Mouse (Mus musculus) thymus, adult 2 months (tissue): ENCODE measurements around the gene Gm20388. TPM values are rescaled to one million over a fixed set of nuclear protein-coding genes. Genes with fewer than 3 reads are reported as not detected.
A peak's percentile ranks its signal among the peaks of the same experiment; 100 is the strongest.

Source experiments
- DNase-seq: peaks from one replicate; pipeline ENCODE4 v3.0.0; 2021
- H3K27ac ChIP-seq: fragments of 200-500 bp; 2 replicates; pipeline ENCODE4 v1.5.1; 2012; ENCODE audit warnings: low read length, control low read depth; ENCODE audit not compliant: control insufficient read depth, insufficient read depth
- H3K27me3 ChIP-seq: fragments of 200-500 bp; 2 replicates; pipeline ENCODE4 v1.6.1; 2012; ENCODE audit warnings: mild to moderate bottlenecking, low read length, moderate library complexity, mixed read lengths; ENCODE audit not compliant: control insufficient read depth, insufficient read depth
- H3K36me3 ChIP-seq: fragments of 200-500 bp; 2 replicates; pipeline ENCODE4 v1.6.1; 2012; ENCODE audit warnings: mild to moderate bottlenecking, low read length, moderate library complexity; ENCODE audit not compliant: control insufficient read depth, insufficient read depth
- H3K4me1 ChIP-seq: fragments of 200-500 bp; replicated peaks from 2 replicates; pipeline ENCODE4 v1.6.1; 2012; ENCODE audit warnings: low read length; ENCODE audit not compliant: control insufficient read depth, insufficient read depth
- H3K4me3 ChIP-seq: fragments of 200-500 bp; 2 replicates; pipeline ENCODE4 v1.5.1; 2012; ENCODE audit warnings: mild to moderate bottlenecking, low read length, control low read depth, moderate library complexity; ENCODE audit not compliant: control insufficient read depth, insufficient read depth
- CTCF ChIP-seq: fragments of 200-500 bp; IDR thresholded peaks from 2 replicates; pipeline ENCODE4 v1.5.1; 2012; ENCODE audit warnings: mild to moderate bottlenecking, control low read depth, low read length, moderate library complexity, borderline replicate concordance; ENCODE audit not compliant: control insufficient read depth, poor library complexity, insufficient read depth; ENCODE audit errors: extremely low read depth
- POLR2A ChIP-seq: fragments of 200-500 bp; IDR thresholded peaks from 2 replicates; pipeline ENCODE4 v1.6.1; 2012; ENCODE audit warnings: mild to moderate bottlenecking, low read length, control low read depth, moderate library complexity; ENCODE audit not compliant: control insufficient read depth, poor library complexity, insufficient read depth; ENCODE audit errors: extremely low read depth
- WGBS: fragments of 180-500 bp; shearing (Covaris S2); methylation state at CpG from one replicate; pipeline ENCODE4 v1.1.7; 2018; 5-methylcytosine and 5-hydroxymethylcytosine counted together
- polyA plus RNA-seq: library from polyadenylated mRNA; depleted of rRNA; stranded (reverse); fragments of >200 nt; gene quantifications from 2 replicates; pipeline ENCODE4 v1.2.3, GENCODE M21; 2012

The Gm20388 gene
- polyA plus RNA-seq, 1 experiment, result 103 TPM

DNA sequence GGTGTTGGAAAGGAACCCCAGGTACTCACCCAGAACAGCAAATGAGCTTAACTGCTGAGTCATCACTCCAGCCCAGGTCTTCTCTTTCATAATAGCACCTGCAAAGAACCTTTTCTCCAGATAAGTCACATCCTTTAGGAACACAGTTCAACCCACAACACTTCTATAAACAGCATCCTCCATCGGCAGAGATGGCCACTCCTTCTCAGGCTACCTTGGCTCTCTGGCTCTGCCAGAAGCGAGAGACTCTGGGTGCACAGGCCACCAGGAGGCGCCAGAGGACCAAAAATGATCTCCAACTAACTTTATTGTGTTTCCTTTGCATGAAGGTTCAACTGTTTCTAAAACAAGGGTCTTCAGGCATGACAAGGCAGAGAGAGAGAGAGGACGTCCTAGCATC lies 3879.3 kb downstream of the Gm20388 start:
- H3K27ac ChIP-seq, result no peak overlapping the region
- no peaks in the 10 kb centered on the region for H3K36me3 ChIP-seq
- H3K4me1 ChIP-seq, result peaks cover 7% of the 10 kb centered on the region
- TF ChIP-seq POLR2A (no peak), CTCF (peak; percentile 75; the same call in 1 of the 2 replicates)
- no peak overlapping the region for H3K4me3 ChIP-seq
- DNase-seq, result peak; percentile 81
- H3K27me3 ChIP-seq, result no peaks in the 10 kb centered on the region
- WGBS, result 2% methylated on average over 4 of the region's 4 CpGs

GRCm38 (mm10) chr8:123791101-123791844 lies 3880.6 kb downstream of the Gm20388 start:
- WGBS, result 91% methylated on average over 16 of the region's 16 CpGs
- Histone ChIP-seq H3K27me3 (no peaks in the 10 kb centered on the region), H3K36me3 (no peaks in the 10 kb centered on the region), H3K4me3 (no peak overlapping the region), H3K27ac (no peak overlapping the region), H3K4me1 (peaks cover 7% of the 10 kb centered on the region)
- no peak for TF ChIP-seq POLR2A
- no peak for TF ChIP-seq CTCF
- no peak for DNase-seq

DNA sequence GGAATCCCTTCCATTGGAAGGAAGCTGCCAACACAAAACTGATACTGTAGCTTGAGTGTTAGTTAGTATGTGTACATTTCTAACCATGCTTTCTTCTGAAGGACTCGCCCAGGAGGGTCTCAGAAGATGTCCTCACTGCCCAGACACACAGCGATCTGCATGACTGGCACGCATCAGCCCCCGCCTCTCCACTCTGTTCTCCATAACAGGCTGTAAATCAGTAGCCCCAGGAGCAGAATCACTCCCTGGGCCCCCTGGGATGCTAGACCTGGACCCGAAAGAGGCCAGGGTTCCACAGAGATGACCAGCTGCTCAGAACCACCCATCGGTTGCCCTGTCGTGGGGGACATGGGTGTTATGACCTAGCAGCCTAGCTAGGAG lies 3881.2 kb downstream of the Gm20388 start:
- Histone ChIP-seq H3K27ac (no peak overlapping the region), H3K27me3 (no peaks in the 10 kb centered on the region), H3K4me1 (peaks cover 7% of the 10 kb centered on the region), H3K36me3 (no peaks in the 10 kb centered on the region), H3K4me3 (no peak overlapping the region)
- whole genome bisulfite sequencing, result 89% methylated on average over 7 of the region's 7 CpGs
- DNase-seq, result no peak
- TF ChIP-seq CTCF (no peak), POLR2A (no peak)

DNA sequence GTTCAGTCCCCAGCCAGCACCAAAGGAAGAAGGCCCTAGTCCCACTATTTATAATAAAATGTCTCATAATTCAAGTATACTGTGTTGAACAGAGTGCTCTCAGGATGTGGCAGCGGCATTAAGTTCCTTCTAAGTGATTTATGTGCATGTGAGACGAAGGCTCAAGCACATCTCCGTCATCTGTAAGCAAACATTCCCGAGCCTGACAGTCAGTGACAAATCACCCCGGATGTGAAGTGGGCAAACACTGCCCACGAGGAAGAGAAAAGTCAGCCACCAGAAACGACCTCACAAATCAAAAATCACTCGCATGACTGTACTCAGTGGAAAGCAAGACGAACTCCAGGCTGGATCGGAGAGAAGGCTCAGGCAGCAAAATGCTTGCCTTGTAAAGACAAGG lies 3883.3 kb downstream of the Gm20388 start:
- Histone ChIP-seq H3K36me3 (no peaks in the 10 kb centered on the region), H3K4me1 (no peaks in the 10 kb centered on the region), H3K27ac (no peak overlapping the region), H3K4me3 (no peak overlapping the region), H3K27me3 (no peaks in the 10 kb centered on the region)
- no peak for DNase-seq
- no peak for TF ChIP-seq CTCF
- TF ChIP-seq POLR2A, result no peak
- 37% methylated on average over 10 of the region's 10 CpGs for WGBS

- no peaks in the 10 kb centered on the region for H3K27me3 ChIP-seq
- no peaks in the 10 kb centered on the region for H3K36me3 ChIP-seq
- no peak for DNase-seq
- no peaks in the 10 kb centered on the region for H3K4me1 ChIP-seq
- H3K4me3 ChIP-seq, result no peak overlapping the region
- 82% methylated on average over 4 of the region's 4 CpGs for WGBS
- TF ChIP-seq POLR2A (no peak), CTCF (no peak)
- no peak overlapping the region for H3K27ac ChIP-seq
Measured at GRCm38 (mm10) chr8:123794766-123795165, 3884.1 kb downstream of the Gm20388 start.

DNA sequence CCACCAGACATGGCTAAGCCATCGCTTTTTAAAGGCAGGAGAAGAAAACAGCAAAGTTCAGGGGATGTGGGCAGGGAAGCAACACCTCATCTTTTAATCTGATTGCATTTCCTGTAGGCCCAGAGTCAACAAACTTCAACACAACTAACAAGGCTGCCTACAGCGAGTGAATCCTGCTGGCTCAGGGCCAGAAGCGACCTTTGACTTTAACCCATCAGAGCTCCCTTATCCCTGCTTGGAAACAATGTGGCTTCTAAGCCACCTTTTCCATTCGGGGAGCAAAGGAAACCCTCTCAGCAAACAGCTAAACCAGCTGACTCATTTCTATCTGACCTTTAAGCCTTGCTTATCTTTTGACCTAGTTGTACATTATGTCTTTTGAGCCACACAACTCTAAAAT lies 3886.1 kb downstream of the Gm20388 start:
- H3K36me3 ChIP-seq, result no peaks in the 10 kb centered on the region
- no peak for TF ChIP-seq POLR2A
- TF ChIP-seq CTCF, result no peak
- DNase-seq, result no peak
- H3K4me3 ChIP-seq, result no peak overlapping the region
- no peaks in the 10 kb centered on the region for H3K27me3 ChIP-seq
- H3K4me1 ChIP-seq, result no peaks in the 10 kb centered on the region
- H3K27ac ChIP-seq, result no peak overlapping the region
- 72% methylated on average over 4 of the region's 4 CpGs for WGBS
